Mouse (Mus musculus): ENCODE results near the gene Llgl1.

Gene Llgl1

DNA sequence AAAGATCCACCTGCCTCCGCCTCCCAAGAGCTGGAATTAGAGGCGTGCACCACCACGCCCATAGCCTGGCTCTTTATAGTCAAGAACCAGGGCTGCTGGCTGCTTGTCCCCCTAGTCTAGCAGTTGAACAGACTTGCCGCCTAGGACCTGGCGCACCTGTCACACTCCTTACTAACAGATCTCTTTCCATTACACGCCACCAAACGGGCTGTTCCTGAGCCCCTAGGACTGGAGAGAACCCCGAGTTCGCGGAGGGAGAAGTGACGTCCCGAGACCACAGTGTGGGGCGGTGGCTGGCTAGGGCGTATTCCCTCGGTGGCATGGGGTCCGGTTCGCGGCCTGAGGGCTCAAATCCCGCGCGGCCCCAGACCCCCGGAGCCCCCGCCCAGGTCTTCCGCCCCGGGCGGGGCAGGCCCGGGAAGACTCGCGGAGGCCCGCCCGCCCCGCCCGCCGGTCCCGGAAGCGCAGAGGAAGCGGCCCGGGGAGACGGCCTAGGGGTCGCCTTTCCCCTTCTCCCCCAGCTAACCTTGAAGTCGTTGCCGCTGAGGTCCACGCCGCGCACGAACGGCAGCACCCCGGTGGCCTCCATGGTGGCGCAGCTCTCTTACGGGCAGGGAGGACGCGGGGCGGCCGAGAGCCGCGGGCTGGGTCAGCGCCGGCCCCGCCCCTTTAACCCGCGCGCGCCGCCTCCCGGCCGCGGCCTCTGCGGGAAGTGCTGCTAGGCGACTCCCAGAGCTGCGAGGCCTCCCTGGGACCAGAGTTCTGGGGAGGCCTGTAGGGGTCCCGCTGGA lies 27.3 kb downstream of the Llgl1 start, which contains the start of gene Flii:
Gene Flii (minus strand): TSS at position 663 of the 791 bp plus-strand sequence.
- peak in 1 of 2 experiments; percentile 60 for DNase-seq (ENCODE audit: low spot score in 2 of 2)

DNA sequence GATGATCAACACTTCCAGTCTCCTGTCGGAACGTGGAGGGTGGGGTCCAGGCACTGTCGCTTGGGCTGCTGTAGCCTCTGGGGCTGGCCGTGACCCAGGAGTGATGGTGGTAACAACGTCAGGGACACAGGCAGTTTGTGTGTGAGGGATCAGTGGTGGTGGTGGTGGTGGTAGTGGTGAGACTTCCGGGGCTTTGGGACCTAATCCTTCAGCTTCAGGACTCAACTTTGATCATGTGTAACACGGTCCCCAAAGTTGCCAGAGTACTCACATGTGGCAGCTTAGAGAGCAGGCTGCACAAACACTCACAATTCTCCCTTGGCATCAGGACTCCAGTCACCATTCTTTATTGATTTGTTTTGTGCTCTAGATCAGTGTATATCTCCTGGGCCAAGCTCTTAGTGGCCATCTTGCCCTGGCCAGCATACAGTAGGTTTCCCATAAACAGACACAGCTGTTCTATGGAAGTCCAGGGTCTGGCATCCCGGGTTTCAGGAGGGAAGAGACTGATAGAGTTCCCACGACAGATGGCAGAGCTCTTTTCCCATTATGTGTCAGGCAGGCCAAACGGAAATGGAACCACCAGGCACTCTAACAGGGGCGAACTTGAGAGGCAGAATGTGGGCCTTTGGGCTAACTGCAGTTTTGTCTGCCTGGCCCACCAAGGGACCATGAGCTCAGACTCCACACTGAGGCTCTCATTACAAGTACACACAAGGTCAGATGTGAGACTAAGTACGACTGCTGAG lies 28.0 kb downstream of the Llgl1 start:
- DNase-seq (ENCODE audit: low spot score in 2 of 2) = no peak

DNA sequence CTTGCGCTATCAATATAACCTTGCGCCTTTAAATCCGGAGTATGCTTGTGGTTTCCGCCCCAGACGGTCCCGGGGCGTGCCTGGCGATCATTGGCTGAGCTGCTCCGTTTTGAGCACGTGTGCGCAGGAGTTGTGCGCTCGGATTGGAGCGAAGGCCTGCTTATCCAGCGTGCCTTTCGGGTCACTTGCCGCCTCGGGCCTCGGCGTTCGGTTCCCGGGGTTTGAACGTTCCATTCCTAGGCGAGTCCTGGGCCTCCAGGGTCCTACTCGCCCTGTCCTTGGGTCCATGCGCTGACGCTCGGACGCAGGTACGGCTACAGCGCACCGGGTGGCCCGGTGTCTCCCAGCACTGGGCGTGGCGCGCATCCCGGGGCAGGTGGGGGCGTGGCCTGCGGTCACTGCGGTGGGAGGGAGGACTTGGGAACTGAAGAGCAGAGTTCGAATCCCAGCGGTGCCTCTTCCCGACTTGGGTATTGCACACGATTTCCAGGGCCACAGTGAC lies 28.8 kb downstream of the Llgl1 start, which contains the start of gene Mief2:
Gene Mief2 (plus strand): TSS at position 139 of the 502 bp plus-strand sequence.
- peak; percentile 91 for DNase-seq (ENCODE audit: low spot score in 2 of 2)

DNA sequence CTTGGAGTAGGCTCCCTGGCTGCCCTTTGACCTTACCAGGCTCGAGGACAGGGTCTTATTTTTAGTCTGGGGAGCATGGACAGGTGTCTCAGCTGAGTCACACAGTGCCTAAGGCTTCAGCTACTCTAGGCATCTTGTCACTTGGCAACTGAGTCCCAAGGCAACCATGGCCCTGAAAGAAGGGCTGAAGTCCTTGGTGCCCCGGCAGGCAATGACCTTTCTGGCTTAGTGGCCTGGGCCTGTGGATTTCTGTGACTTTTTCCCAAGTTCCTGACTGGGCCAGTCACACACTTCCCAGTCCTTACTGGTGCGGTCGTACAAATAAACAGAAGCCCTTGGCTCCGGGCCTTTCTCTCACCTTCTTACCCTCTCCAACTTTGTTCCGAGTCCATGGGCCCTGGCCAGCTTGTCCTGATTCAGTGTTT lies 29.7 kb downstream of the Llgl1 start:
- DNase-seq (ENCODE audit: low spot score in 2 of 2) = no peak

DNA sequence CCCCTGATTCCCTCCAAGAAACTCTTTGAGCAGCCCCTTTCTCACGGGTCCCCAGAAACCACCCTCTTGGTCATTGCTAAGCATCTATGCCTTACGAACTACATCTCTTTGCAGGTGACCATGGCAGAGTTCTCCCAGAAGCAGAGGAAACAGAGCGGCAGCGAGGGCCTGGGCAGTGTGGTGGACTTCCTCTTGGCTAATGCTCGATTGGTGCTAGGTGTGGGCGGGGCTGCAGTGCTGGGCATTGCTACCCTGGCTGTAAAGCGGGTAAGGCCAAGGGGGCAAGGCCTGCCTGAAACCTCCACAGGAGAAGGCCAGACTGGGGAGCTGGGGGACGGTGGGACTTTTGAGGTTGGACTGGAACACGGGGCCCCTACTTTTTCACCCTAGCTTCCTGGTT lies 30.6 kb downstream of the Llgl1 start:
- no peak for DNase-seq (ENCODE audit: low spot score in 2 of 2)

DNA sequence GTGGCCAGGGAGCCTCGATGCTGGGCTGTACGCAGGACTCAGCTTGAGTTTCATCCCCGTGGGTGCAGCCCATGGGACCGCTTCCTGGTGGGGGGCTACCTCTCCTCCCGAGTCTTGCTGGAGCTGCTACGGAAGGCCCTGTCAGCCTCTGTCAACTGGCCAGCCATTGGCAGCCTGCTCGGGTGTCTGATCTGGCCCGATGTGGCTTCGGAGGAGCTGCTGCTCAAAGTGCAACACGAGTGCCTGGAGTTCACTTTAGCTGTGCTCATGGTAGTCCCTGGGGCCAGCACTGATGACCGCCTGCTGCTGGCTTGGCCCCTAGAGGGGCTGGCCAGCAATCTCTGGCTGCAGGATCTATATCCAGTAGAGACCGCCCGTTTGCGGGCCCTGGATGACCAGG lies 31.7 kb downstream of the Llgl1 start:
- DNase-seq (ENCODE audit: low spot score in 2 of 2) = no peak

DNA sequence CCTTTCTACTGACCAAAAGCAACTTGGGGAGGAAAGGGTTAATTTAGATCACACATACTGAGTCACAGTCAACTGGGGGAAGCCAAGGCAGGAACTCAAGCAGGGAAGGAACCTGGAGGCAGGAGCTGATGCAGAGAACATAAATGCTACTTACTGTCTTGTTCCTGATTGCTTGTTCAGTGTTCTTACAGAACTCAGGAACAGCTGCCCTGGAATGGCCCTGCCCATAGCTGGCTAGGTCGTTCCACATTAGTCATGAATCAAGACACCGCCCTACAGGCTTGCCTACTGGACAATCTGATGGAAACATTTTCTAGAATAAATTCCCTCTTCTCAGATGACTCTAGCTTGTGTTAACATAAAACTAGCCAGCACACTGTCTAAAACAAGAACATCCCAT lies 34.7 kb downstream of the Llgl1 start:
- no peak for DNase-seq (ENCODE audit: low spot score in 2 of 2)

DNA sequence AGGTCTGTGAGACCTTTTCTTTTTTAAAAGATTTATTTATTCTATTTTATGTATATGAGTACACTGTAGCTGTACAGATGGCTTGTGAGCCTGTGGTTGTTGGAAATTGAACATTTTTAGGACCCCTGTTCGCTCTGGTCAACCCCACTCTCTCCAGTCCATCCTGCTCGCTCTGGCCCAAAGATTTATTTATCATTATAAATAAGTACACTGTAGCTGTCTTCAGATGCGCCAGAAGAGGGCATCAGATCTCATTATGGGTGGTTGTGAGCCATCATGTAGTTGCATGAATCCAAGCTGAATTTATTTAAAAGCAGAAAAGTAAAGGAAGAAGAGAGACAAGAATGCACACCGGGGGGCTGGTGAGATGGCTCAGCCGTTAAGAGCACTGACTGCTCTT lies 35.7 kb downstream of the Llgl1 start:
- DNase-seq (ENCODE audit: low spot score in 2 of 2) = no peak

DNA sequence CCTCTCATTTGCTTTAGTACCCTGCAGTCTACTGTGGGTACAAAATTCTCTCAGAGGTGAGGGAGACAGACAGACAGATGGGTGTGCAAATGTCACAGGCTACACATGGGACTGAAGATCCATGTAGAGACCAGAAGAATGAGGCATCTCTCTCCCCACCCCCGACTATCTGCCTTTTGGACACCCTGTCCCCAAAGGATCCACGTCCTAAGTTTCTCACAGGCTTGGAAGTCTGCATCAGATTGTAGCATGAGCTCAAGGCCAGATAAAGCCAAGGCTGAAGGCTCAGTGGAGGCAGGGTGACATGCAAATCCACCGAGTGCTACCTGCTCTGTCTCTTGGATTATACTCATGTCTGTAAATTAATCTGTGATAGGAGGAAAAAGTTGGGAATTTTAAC lies 37.0 kb downstream of the Llgl1 start:
- DNase-seq (ENCODE audit: low spot score in 2 of 2) = no peak

DNA sequence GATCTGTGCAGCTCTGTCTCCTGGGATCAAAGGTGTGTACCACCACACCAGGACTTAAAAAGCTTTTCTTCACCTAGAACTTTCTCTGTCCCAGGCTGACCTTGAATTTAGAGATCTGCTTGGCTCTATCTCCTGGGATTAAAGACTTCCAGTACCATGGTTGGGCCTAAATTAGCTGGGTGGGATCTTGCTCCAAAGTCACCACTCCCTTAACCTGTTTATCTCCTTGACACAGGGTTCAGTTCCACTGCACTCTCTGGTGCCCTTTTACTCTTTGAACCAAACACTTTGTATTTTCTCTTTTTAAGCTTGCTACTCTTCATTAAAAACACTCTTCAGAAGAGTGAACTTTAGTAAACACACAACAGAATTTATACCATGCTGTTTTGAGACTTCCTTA lies 37.9 kb downstream of the Llgl1 start:
- no peak for DNase-seq (ENCODE audit: low spot score in 2 of 2)

DNA sequence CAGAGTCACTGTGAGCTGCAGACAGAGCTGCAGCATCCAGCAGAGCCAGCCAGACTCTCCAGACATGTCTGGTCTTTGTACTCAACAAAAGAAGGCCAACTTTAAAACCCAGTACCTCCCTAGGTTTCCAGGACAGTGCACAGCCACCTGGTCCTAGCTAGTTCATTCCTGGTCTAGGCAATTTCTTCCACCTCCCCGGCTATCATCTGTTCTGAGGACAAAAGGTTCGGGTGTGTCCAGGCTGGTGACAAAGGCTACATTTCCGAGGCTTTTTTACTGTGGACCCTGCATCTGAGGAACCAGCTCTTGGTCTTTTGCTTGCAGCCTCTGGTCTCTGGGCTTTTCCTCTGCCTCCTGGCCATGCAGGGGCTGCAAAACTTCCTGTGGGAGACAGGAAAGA lies 40.8 kb downstream of the Llgl1 start:
- no peak for DNase-seq (ENCODE audit: low spot score in 2 of 2)

DNA sequence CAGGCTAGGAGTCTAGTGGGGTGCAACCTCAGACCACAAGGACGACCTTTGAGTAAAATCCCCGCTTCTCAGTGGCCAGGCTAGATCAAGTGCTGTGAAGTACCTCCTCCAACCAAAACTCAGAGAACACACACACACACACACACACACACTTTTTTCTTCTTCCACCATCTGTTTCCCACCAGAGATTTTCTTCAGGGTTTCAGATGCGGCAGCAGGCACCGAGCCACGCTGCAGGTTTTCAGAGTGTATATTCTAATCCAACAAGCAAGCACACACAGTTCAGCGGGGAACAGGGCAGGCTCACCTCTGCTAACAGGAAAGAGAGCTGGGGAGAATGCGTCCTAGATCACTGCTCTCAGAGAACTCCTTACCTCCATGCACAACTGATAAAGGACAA lies 56.0 kb downstream of the Llgl1 start:
- no peak for DNase-seq (ENCODE audit: low spot score in 2 of 2)

DNA sequence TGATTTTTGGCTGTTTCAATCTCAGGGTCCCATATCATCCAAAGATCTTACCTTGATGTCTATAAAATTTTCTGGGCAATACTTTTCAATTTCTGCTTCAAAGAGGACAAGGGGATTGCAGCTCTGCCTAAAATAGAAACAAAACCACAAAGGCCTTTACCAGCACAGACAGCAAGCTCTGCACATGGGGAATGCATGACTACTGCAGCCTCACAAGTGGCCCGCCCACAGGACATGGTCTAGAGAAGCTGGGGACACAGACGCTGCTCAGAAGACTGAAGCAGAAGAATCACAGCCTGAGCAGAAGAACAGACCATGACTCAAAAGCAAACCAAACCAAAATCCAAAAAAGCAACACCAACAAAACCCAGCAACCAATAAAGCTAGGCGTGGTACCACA lies 62.2 kb downstream of the Llgl1 start:
- no peak for DNase-seq (ENCODE audit: low spot score in 2 of 2)
